Mouse (Mus musculus) small intestine, adult 2 months (tissue): ENCODE measurements around the gene Sdhb. TPM values are rescaled to one million over a fixed set of nuclear protein-coding genes. Genes with fewer than 3 reads are reported as not detected.

Experiments used
- H3K27ac ChIP-seq: fragments of 200-500 bp; 2 replicates; pipeline ENCODE4 v1.5.1; 2012; ENCODE audit warnings: low read depth, low read length, control low read depth, inconsistent platforms; ENCODE audit not compliant: insufficient read depth
- H3K27me3 ChIP-seq: fragments of 200-500 bp; 2 replicates; pipeline ENCODE4 v1.6.1; 2012; ENCODE audit warnings: mild to moderate bottlenecking, moderate library complexity, low read length, inconsistent platforms; ENCODE audit not compliant: control insufficient read depth, insufficient read depth
- H3K36me3 ChIP-seq: fragments of 200-500 bp; 2 replicates; pipeline ENCODE4 v1.6.1; 2012; ENCODE audit warnings: mild to moderate bottlenecking, low read length, control low read depth, inconsistent platforms; ENCODE audit not compliant: control insufficient read depth, insufficient read depth
- H3K4me1 ChIP-seq: fragments of 200-500 bp; 2 replicates; pipeline ENCODE4 v1.6.1; 2012; ENCODE audit warnings: low read length, inconsistent platforms, mixed read lengths; ENCODE audit not compliant: control insufficient read depth, insufficient read depth, insufficient read length
- H3K4me3 ChIP-seq: fragments of 200-500 bp; 2 replicates; pipeline ENCODE4 v1.5.1; 2012; ENCODE audit warnings: low read depth, mild to moderate bottlenecking, control low read depth, inconsistent platforms, low read length, moderate library complexity
- CTCF ChIP-seq: fragments of 200-500 bp; IDR thresholded peaks from 2 replicates; pipeline ENCODE4 v1.5.1; 2012; ENCODE audit warnings: low read depth, mild to moderate bottlenecking, control low read depth, inconsistent platforms, low read length, moderate library complexity, mixed read lengths; ENCODE audit not compliant: insufficient replicate concordance, insufficient read length; ENCODE audit errors: extremely low read depth
- POLR2A ChIP-seq: fragments of 200-500 bp; IDR thresholded peaks from 2 replicates; pipeline ENCODE4 v1.6.1; 2012; ENCODE audit warnings: low read depth, mild to moderate bottlenecking, control low read depth, inconsistent platforms, low read length, moderate library complexity
- WGBS: fragments of 180-500 bp; shearing (Covaris S2); methylation state at CpG from one replicate; pipeline ENCODE4 v1.1.7; 2018; 5-methylcytosine and 5-hydroxymethylcytosine counted together
- polyA plus RNA-seq: library from polyadenylated mRNA; depleted of rRNA; stranded (reverse); fragments of >200 nt; gene quantifications from 2 replicates; pipeline ENCODE4 v1.2.3, GENCODE M21; 2012; rRNA removed

Sdhb gene
- polyA plus RNA-seq, 1 experiment = 515 TPM

DNA sequence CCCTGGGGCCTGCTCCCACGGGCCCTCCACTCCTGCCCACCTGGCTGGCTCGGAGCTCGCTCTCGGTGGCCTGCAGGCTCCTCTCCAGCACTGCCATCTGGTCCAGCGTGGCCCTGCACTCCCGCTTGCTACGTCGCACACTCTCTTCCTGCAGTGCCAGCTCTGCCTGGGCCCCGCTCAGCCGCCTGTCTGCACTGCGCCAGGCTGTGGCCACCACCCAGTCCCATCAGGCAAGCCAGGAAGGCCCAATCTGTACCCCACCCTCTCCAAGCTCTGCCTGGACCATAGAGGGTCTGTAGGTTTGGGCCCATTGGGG lies 60.6 kb downstream of the Sdhb start:
- Histone ChIP-seq H3K27ac (no peak overlapping the region), H3K27me3 (no peaks in the 10 kb centered on the region), H3K4me3 (no peak overlapping the region), H3K36me3 (no peaks in the 10 kb centered on the region), H3K4me1 (no peaks in the 10 kb centered on the region)
- no peak for TF ChIP-seq POLR2A
- no peak for TF ChIP-seq CTCF
- WGBS = 79% methylated on average over 11 of the region's 11 CpGs

DNA sequence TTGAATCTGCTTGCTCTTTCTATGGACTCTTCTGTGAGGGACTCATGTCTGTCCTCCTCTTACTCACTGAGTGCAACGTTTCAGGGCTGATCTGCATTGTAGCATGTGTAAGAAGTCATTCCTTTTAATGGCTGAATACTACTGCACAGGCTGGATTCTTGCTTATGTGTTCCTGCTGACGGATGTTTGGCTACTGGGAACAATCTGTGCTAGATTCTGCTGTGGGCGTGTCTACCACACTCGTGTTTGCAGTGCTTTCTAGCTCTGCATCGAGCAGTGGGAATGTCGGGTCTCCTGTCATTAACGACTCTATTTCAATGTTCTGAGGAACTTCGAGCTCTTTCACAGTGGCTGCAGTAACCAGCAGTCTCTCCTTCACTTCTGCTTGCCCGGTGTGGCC lies 63.0 kb downstream of the Sdhb start:
- 51% methylated on average over 9 of the region's 9 CpGs for WGBS
- TF ChIP-seq CTCF (no peak), POLR2A (no peak)
- Histone ChIP-seq H3K4me3 (no peak overlapping the region), H3K4me1 (no peaks in the 10 kb centered on the region), H3K27ac (no peak overlapping the region), H3K27me3 (no peaks in the 10 kb centered on the region), H3K36me3 (no peaks in the 10 kb centered on the region)

DNA sequence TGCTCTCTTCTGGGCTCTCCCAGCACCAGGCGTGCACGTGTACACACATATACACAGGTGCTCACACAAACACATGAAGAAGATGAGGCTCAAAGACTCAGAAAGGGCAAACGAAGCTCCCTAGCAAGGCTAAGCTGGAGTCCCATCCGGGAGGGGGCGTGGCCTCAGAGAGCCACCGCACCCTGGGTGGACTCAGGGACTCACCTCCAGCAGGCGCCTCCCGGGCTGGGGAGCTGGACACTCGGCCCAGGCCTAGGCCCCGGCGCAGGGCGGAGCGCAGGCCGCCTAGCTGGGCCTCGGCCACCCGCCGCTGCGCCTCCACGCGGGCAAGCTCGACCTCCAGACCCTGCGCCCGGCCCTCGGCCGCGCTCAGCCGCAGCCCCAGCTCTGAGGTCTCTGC lies 64.0 kb downstream of the Sdhb start:
- Histone ChIP-seq H3K27me3 (no peaks in the 10 kb centered on the region), H3K36me3 (no peaks in the 10 kb centered on the region), H3K4me3 (no peak overlapping the region), H3K27ac (no peak overlapping the region), H3K4me1 (no peaks in the 10 kb centered on the region)
- TF ChIP-seq CTCF (no peak), POLR2A (no peak)
- 87% methylated on average over 26 of the region's 27 CpGs for WGBS

Other genes starting within 250 kb of the Sdhb start
- gene Padi6, start 218.6 kb upstream of the Sdhb start, polyA plus RNA-seq = not detected in 2 replicates
- gene Padi4, start 187.0 kb upstream of the Sdhb start, polyA plus RNA-seq = 0.35 and 0.77 TPM in 2 replicates
- not detected in 2 replicates for gene Padi3, start 150.6 kb upstream of the Sdhb start, polyA plus RNA-seq
- gene Padi1, start 115.4 kb upstream of the Sdhb start, polyA plus RNA-seq = 0.04 TPM in 1 of 2 replicates, not detected in the other
- gene Padi2, start 54.9 kb upstream of the Sdhb start, polyA plus RNA-seq = 2.3 and 5.3 TPM in 2 replicates
- 63.0 and 76.6 TPM in 2 replicates for gene Atp13a2, start 25.7 kb downstream of the Sdhb start, polyA plus RNA-seq
- gene Mfap2, start 49.2 kb downstream of the Sdhb start, polyA plus RNA-seq = 8.8 and 13.7 TPM in 2 replicates
- 4.7 and 7.3 TPM in 2 replicates for gene Crocc, start 99.3 kb downstream of the Sdhb start, polyA plus RNA-seq
- gene Necap2, start 117.2 kb downstream of the Sdhb start, polyA plus RNA-seq = 28.2 and 68.9 TPM in 2 replicates
- not detected in 2 replicates for gene Spata21, start 127.1 kb downstream of the Sdhb start, polyA plus RNA-seq
- gene Szrd1, start 178.6 kb downstream of the Sdhb start, polyA plus RNA-seq = 27.0 and 52.5 TPM in 2 replicates
- 6.6 and 13.1 TPM in 2 replicates for gene Fbxo42, start 186.7 kb downstream of the Sdhb start, polyA plus RNA-seq